Mouse (Mus musculus): ENCODE measurements around the gene Slx4ip.

DNA sequence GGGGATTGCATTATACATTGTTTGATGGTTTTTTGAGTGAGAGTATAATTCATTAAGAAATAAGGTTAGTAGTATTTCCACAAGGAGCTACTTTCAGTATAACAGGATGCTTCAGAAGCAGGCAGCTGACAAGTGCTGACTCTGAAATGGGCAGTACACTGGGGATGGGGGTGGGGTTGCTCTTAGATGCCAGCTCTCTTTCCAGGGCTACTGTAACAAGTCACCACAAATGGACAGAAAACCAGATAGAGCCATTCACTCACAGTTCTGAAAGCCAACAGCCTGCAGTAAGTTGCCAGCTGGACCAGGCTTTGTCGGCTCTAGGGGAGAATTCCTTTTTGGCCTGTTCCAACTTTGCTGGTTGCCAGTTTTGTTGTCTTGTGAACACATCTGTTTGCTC lies 84.8 kb downstream of the Slx4ip start:
- TF ChIP-seq CTCF (IDR thresholded peaks at IDR 0.05; ENCODE audit: extremely low read depth, insufficient read depth, insufficient read length, insufficient replicate concordance) (no peak), POLR2A (IDR thresholded peaks at IDR 0.05; ENCODE audit: low read depth, low read length) (no peak)
